Mouse (Mus musculus) left cerebral cortex, adult 11 months (tissue): ENCODE data around the gene Zfp612.

ENCODE experiments used
- DNase-seq: peaks from one replicate; pipeline ENCODE4 v3.0.0; 2022; ENCODE audit warnings: low spot score

Gene Zfp612

DNA sequence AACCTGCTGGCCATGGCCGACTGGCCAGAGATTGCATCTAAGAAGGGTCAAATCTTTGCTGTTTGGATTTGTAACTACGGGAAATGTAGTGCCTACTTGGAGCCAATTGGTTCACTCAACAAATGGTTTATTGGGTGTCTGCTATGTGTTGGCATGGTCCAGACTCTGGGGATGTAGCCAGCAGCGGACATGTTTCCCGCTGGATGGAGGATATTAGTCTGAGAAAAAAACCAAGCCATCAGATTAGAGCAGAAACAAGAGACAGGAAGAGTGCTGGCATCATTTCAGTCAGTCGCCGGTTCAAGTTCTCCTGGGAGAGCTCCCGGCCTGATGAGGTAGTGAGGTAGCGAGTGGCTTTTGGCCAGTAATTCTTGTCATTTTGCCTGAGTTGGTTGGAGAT is 54.7 kb downstream of the Zfp612 start:
- no peak for DNase-seq

DNA sequence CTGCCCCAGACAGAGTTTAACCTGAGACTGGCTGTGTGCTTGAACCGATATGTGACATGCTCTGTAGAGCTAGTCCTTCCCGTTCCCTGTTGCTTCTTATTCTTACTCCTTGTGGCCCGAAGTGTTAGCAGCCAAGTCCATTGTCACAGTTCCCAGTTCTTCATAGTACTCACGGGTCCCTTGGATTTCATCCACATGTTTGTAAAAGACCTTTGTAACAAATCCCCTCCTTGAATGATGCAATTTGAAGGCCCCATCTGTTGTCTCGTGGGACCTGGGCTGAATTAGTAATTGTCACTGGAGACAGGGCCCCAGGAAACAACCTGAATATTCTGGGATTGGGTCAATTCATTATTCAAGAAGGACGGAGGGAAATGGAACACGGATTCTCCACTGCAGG is 56.0 kb downstream of the Zfp612 start:
- no peak for DNase-seq

DNA sequence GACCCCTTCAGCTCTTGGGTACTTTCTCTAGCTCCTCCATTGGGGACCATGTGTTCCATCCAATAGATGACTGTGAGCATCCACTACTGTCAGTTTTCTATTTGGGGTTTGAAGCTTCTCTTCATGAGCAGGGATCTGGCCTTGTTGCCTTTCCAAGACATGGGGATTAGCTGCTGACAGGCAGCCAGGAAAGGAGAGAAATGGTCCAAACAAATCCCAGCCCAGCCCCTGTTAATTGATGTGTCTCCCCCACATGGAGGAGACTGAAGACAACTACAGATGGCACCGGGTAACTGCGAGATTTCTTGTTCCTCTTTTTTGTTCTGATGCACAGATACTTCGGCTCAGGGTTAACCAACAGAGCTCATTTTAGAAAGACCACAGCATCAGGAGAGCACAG is 60.6 kb downstream of the Zfp612 start:
- no peak for DNase-seq

DNA sequence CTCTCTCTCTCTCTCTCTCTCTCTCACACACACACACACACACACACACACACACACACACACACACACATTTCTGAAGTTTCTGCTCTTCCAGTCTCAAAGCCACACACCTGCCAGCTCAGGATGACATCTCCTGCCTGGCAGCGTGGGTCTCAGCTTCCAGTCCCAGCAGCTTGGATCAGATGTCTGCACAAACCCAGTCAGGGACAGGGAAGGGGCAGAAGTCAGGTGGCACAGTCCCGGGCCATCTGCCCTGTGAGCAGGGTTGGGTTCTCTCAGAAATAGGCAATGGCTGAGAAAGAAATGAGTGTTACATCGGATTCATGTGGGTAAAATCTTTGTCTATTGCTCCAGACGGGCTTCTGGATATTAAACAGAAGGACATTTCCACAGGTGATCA is 61.2 kb downstream of the Zfp612 start:
- no peak for DNase-seq
